Mouse (Mus musculus): ENCODE data around the gene Gm49318. TPM values are rescaled to one million over a fixed set of nuclear protein-coding genes. Genes with fewer than 3 reads are reported as not detected.
"Not testable (repeated sequence)": the region's sequence is repeated elsewhere in the genome, so short reads cannot be mapped to it uniquely, and the experiment has no call there.

Gene Gm49318
- polyA plus RNA-seq, 1 experiment from 2014 or later = not detected

GRCm38 (mm10) chr9:22092746-22093145 is 21.7 kb upstream of the Gm49318 start:
- peaks cover 41% of the 10 kb centered on the region for H3K27me3 ChIP-seq
- peaks cover 8% of the 10 kb centered on the region for H3K4me1 ChIP-seq (replicated peaks)
- no peak for ATAC-seq (ENCODE audit: insufficient read depth)
- no peak overlapping the region for H3K4me3 ChIP-seq (replicated peaks)
- no peak overlapping the region for H3K4me2 ChIP-seq
- H3K27ac ChIP-seq (replicated peaks) = no peak overlapping the region
- H3K9me3 ChIP-seq (replicated peaks) = no peaks in the 10 kb centered on the region
- H3K9ac ChIP-seq = no peak overlapping the region
- 80% methylated on average over 6 of the region's 6 CpGs for WGBS (ENCODE audit: insufficient replicate concordance)
- no peaks in the 10 kb centered on the region for H3K36me3 ChIP-seq (replicated peaks)

- no peak overlapping the region for H3K27ac ChIP-seq (replicated peaks)
- H3K9ac ChIP-seq = no peak overlapping the region
- H3K4me3 ChIP-seq (replicated peaks) = no peak overlapping the region
- H3K9me3 ChIP-seq (replicated peaks) = no peaks in the 10 kb centered on the region
- peaks cover 9% of the 10 kb centered on the region for H3K4me1 ChIP-seq (replicated peaks)
- no peak overlapping the region for H3K4me2 ChIP-seq
- 76% methylated on average over 7 of the region's 7 CpGs for WGBS (ENCODE audit: insufficient replicate concordance)
- ATAC-seq (ENCODE audit: insufficient read depth) = no peak
- H3K27me3 ChIP-seq = peaks cover 17% of the 10 kb centered on the region
- H3K36me3 ChIP-seq (replicated peaks) = no peaks in the 10 kb centered on the region
These were observed 18.9 kb upstream of the Gm49318 start for GRCm38 (mm10) chr9:22089986-22090385.

DNA sequence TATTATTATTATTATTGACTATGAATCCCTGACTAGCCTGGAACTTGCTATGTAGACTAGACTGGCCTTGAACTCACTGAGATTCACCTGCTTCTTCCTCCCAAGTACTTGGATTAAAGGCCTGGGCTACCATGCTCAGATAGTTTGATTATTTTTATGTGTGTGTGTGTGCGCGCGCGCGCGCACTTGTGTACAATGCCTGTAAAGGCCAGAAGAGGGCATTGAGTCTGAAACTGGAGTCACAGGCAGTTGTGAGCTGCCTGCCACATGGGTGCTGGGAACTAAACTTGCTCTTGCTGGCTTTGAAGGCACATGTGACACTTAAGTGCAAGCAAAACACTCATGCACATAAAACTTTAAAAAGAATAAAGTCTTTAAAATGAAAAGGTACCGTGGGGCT is 18.2 kb upstream of the Gm49318 start:
- H3K4me1 ChIP-seq (replicated peaks) = peaks cover 16% of the 10 kb centered on the region
- WGBS (ENCODE audit: insufficient replicate concordance) = 94% methylated on average over 7 of the region's 7 CpGs
- no peak overlapping the region for H3K9ac ChIP-seq
- H3K4me3 ChIP-seq (replicated peaks) = no peak overlapping the region
- H3K36me3 ChIP-seq (replicated peaks) = no peaks in the 10 kb centered on the region
- H3K9me3 ChIP-seq (replicated peaks) = no peaks in the 10 kb centered on the region
- no peak overlapping the region for H3K4me2 ChIP-seq
- no peak overlapping the region for H3K27ac ChIP-seq (replicated peaks)
- H3K27me3 ChIP-seq = peaks cover 10% of the 10 kb centered on the region
- ATAC-seq (ENCODE audit: insufficient read depth) = no peak

DNA sequence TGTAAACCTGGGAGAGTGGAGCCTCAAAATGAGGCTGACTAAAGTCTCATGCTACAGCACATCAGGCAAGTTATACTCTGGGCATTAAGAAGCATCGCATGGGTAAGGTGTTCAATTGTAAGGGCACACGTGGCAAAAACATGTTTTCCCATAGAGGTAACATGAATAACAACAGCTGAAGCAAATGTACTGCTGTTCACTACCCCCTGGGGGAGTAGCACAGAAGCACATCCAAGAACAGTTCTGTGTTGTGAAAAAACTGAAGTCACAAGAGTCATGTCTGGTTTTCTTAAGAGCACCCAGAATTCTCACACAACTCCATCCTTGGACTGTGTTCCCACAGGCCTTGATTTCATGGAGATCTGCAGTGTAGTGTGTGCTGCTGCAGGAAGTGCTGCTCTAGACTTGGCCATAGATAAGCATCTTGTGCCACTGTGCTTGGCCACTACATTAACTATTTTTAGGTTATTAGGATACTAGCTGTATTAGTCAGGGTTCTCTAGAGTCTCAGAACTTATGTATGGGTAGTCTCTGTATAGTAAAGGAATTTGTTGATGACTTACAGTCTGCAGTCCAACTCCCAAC is 16.1 kb upstream of the Gm49318 start:
- H3K4me3 ChIP-seq (replicated peaks) = no peak overlapping the region
- H3K9ac ChIP-seq = no peak overlapping the region
- H3K27ac ChIP-seq (replicated peaks) = no peak overlapping the region
- H3K27me3 ChIP-seq = no peaks in the 10 kb centered on the region
- H3K4me2 ChIP-seq = no peak overlapping the region
- WGBS (ENCODE audit: insufficient replicate concordance) = 48% methylated on average over 2 of the region's 2 CpGs
- H3K9me3 ChIP-seq (replicated peaks) = no peaks in the 10 kb centered on the region
- ATAC-seq (ENCODE audit: insufficient read depth) = no peak
- H3K4me1 ChIP-seq (replicated peaks) = peaks cover 27% of the 10 kb centered on the region
- 0 out of 2 replicates have a peak, but pooled peaks cover 3% of the 10 kb centered on the region for H3K36me3 ChIP-seq (replicated peaks)

DNA sequence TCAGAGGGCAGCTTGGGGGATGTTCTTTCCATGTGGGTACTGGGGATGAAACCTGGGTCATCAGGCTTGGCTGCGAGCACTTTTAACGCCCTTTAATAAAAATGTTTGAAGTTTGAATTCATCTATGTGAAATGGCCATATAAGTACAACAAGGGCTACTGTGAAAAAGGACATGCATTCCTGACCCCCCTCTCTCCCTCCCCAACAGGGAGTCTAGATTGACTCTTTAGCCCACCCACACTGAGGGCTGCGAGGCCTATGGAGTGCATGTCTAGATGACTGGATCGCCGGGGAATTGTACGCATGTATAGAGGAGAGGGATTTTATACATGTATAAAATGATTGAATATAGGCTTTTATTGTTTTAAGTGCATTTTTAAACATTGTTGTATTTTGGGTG is 15.0 kb upstream of the Gm49318 start:
- H3K4me1 ChIP-seq (replicated peaks) = peaks cover 27% of the 10 kb centered on the region
- H3K36me3 ChIP-seq (replicated peaks) = 0 out of 2 replicates have a peak, but pooled peaks cover 3% of the 10 kb centered on the region
- H3K4me3 ChIP-seq (replicated peaks) = peak overlapping the region; percentile 92
- no peaks in the 10 kb centered on the region for H3K9me3 ChIP-seq (replicated peaks)
- H3K27ac ChIP-seq (replicated peaks) = peak overlapping the region; percentile 77; the same call in 1 of the 2 replicates
- H3K4me2 ChIP-seq = peak overlapping the region; percentile 72
- no peaks in the 10 kb centered on the region for H3K27me3 ChIP-seq
- no peak for ATAC-seq (ENCODE audit: insufficient read depth)
- peak overlapping the region; percentile 86 for H3K9ac ChIP-seq
- 83% methylated on average over 6 of the region's 6 CpGs for WGBS (ENCODE audit: insufficient replicate concordance)

DNA sequence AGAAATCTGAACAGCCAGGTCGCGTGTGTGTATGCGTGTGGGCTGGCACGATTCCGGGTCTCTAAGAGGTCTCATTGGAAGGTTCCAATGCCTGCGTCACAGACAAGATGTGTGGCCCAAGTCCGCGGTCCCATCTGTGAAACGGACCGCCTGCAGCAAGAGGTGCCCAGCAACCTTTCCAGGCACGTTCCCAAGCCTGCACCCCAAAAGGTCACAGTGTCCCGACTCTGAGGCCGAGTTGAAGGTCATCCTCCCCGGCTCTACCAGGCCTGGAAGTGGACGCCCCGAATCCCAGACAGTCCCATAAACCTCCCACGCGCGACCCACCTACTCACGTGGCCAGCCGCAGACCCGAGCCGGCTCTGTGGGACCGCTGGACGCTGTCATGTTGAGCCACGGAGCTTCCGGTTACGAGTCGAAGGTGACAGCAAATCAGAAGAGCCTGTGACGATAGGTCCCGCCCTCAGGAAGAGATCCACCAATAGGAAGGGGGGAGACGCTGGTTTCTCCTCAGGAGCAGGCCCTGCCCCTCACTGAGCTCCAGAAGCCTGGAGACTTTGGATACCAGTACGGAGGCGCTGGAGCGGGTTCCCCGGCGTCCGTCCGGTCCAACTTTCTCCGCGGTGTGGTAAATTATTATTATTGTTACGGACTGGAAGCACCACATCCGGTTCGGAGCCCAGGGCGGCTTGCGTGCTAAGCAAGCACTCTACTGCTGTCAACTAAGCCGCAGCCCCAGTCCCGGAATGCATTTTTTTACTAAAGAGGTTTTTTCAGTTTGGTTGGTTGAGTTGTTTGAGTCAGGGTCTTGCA is 14.2 kb upstream of the Gm49318 start, which contains the start of gene Ecsit:
Gene Ecsit, minus strand, starts transcription at position 417 of the 813 bp plus-strand sequence.
- H3K36me3 ChIP-seq (replicated peaks) = 0 out of 2 replicates have a peak, but pooled peaks cover 3% of the 10 kb centered on the region
- H3K4me3 ChIP-seq (replicated peaks) = peak within 1 kb of the TSS; percentile 92
- peak within 1 kb of the TSS; percentile 77 for H3K27ac ChIP-seq (replicated peaks)
- no peaks in the 10 kb centered on the region for H3K9me3 ChIP-seq (replicated peaks)
- H3K27me3 ChIP-seq = no peaks in the 10 kb centered on the region
- H3K4me1 ChIP-seq (replicated peaks) = peaks cover 27% of the 10 kb centered on the region
- WGBS (ENCODE audit: insufficient replicate concordance) = under 1% methylated on average over 48 of the region's 48 CpGs
- H3K4me2 ChIP-seq = peak within 1 kb of the TSS; percentile 72
- peak within 1 kb of the TSS; percentile 86 for H3K9ac ChIP-seq
- peak; percentile 99 for ATAC-seq (ENCODE audit: insufficient read depth)

DNA sequence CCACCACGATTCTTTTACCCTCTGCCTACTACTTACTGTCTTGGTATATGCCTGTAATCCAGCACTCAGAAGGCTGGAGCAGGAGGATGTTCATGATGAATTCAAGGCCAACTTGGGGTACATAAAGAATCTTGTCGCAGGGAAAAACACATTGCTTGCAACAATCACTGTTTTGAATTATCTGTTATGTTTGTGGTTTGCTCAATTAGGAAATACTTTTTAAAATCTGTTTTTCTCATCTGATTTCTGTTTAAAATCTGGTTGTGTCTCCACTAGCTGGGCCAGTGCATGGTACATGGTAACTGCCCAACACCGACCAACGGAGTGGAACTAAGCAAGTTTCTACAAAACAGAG is 13.6 kb upstream of the Gm49318 start:
- Histone ChIP-seq H3K27me3 (no peaks in the 10 kb centered on the region), H3K4me1 (replicated peaks) (peaks cover 27% of the 10 kb centered on the region), H3K9me3 (replicated peaks) (no peaks in the 10 kb centered on the region), H3K4me3 (replicated peaks) (peak overlapping the region; percentile 92), H3K4me2 (peak overlapping the region; percentile 72), H3K36me3 (replicated peaks) (0 out of 2 replicates have a peak, but pooled peaks cover 3% of the 10 kb centered on the region), H3K9ac (peak overlapping the region; percentile 86), H3K27ac (replicated peaks) (peak overlapping the region; percentile 69)
- 17% methylated on average over 4 of the region's 4 CpGs for WGBS (ENCODE audit: insufficient replicate concordance)
- no peak for ATAC-seq (ENCODE audit: insufficient read depth)

GRCm38 (mm10) chr9:22076223-22076622 is 5.2 kb upstream of the Gm49318 start:
- ATAC-seq (ENCODE audit: insufficient read depth) = no peak
- no peaks in the 10 kb centered on the region for H3K27me3 ChIP-seq
- peaks cover 37% of the 10 kb centered on the region for H3K36me3 ChIP-seq (replicated peaks)
- WGBS (ENCODE audit: insufficient replicate concordance) = 84% methylated on average over 23 of the region's 23 CpGs
- no peaks in the 10 kb centered on the region for H3K9me3 ChIP-seq (replicated peaks)
- H3K27ac ChIP-seq (replicated peaks) = no peak overlapping the region
- peaks cover 11% of the 10 kb centered on the region; the same call in 1 of the 2 replicates for H3K4me1 ChIP-seq (replicated peaks)
- no peak overlapping the region for H3K9ac ChIP-seq
- no peak overlapping the region for H3K4me3 ChIP-seq (replicated peaks)
- no peak overlapping the region for H3K4me2 ChIP-seq

- not testable (repeated sequence) for H3K9me3 ChIP-seq (replicated peaks); H3K27me3 ChIP-seq; H3K27ac ChIP-seq (replicated peaks); H3K4me3 ChIP-seq (replicated peaks); ATAC-seq (ENCODE audit: insufficient read depth); H3K9ac ChIP-seq; H3K4me2 ChIP-seq
- Histone ChIP-seq H3K4me1 (replicated peaks) (peaks cover 11% of the 10 kb centered on the region; the same call in 1 of the 2 replicates), H3K36me3 (replicated peaks) (peaks cover 37% of the 10 kb centered on the region)
- WGBS (ENCODE audit: insufficient replicate concordance) = 66% methylated on average over 5 of the region's 5 CpGs
These were observed 4.7 kb upstream of the Gm49318 start for GRCm38 (mm10) chr9:22075778-22076177.

GRCm38 (mm10) chr9:22072276-22072675 is 1.2 kb upstream of the Gm49318 start:
- Histone ChIP-seq H3K4me2 (no peak overlapping the region), H3K36me3 (replicated peaks) (peaks cover 43% of the 10 kb centered on the region), H3K4me1 (replicated peaks) (peaks cover 23% of the 10 kb centered on the region), H3K9ac (no peak overlapping the region), H3K27ac (replicated peaks) (no peak overlapping the region), H3K9me3 (replicated peaks) (no peaks in the 10 kb centered on the region), H3K27me3 (no peaks in the 10 kb centered on the region), H3K4me3 (replicated peaks) (no peak overlapping the region)
- ATAC-seq (ENCODE audit: insufficient read depth) = no peak
- WGBS (ENCODE audit: insufficient replicate concordance) = 86% methylated on average over 4 of the region's 4 CpGs

- Histone ChIP-seq H3K9ac (peak overlapping the region; percentile 84; the same call in 1 of the 2 replicates), H3K27ac (replicated peaks) (peak overlapping the region; percentile 95), H3K27me3 (no peaks in the 10 kb centered on the region), H3K9me3 (replicated peaks) (no peaks in the 10 kb centered on the region), H3K4me2 (peak overlapping the region; percentile 76), H3K4me1 (replicated peaks) (peaks cover 27% of the 10 kb centered on the region), H3K36me3 (replicated peaks) (peaks cover 41% of the 10 kb centered on the region), H3K4me3 (replicated peaks) (peak overlapping the region; percentile 79)
- no peak for ATAC-seq (ENCODE audit: insufficient read depth)
- 63% methylated on average over 4 of the region's 4 CpGs for WGBS (ENCODE audit: insufficient replicate concordance)
These were observed 1.0 kb downstream of the Gm49318 start for GRCm38 (mm10) chr9:22069881-22070553.

Data from liver, embryonic 15.5 days (tissue).